Mouse (Mus musculus) cortical plate, adult 2 months (tissue): ENCODE results near the gene Zcchc3.

Experiments used
- CTCF ChIP-seq: fragments of 200-500 bp; IDR thresholded peaks from 2 replicates; pipeline ENCODE4 v1.5.1; 2011; ENCODE audit warnings: mild to moderate bottlenecking, control low read depth, low read length; ENCODE audit not compliant: insufficient read depth; ENCODE audit errors: extremely low read depth
- POLR2A ChIP-seq: fragments of 200-500 bp; IDR thresholded peaks from 2 replicates; pipeline ENCODE4 v1.6.1; 2011; ENCODE audit warnings: mild to moderate bottlenecking, low read length, control low read depth; ENCODE audit not compliant: insufficient read depth; ENCODE audit errors: extremely low read depth

DNA sequence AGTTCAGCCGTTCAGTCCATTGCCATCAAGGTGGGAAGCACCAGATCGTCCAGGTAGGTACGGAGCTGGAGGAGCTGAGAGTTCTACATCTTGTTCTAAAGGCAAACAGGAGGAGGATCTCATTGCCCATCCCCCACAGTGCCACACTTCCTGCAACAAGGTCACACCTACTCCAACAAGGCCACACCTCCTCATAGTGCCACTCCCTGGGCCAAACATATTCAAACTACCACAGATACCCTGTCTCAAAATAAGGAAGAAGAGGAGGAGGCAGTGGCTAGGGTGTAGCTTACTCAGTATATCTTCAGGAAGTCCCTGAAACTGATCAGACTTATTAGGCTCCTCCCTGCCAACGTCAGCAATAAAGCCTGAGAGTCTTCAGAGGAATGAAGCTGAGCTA lies 30.6 kb downstream of the Zcchc3 start:
- TF ChIP-seq CTCF (no peak), POLR2A (no peak)
